Mouse (Mus musculus) CH12.LX (cell line): ENCODE data around the gene Obox8. TPM values are rescaled to one million over a fixed set of nuclear protein-coding genes. Genes with fewer than 3 reads are reported as not detected.

Experiments
- DNase-seq: peaks from one replicate; pipeline ENCODE4 v3.0.0-alpha.2; 2013; ENCODE audit errors: extremely low read depth
- H3K27ac ChIP-seq: 2 replicates; pipeline ENCODE4 v1.5.1; 2012; ENCODE audit warnings: low read depth, mild to moderate bottlenecking, control low read depth, moderate library complexity; ENCODE audit not compliant: insufficient read depth
- H3K27me3 ChIP-seq: replicated peaks from 2 replicates; pipeline ENCODE3; 2012; ENCODE audit warnings: inconsistent platforms
- H3K36me3 ChIP-seq, 2 experiments: replicated peaks in 1 of 2; 2 replicates each; pipeline versions ENCODE3 to v1.6.1; 2012; ENCODE audit warnings: inconsistent platforms in 1 of 2, low read length in 1 of 2, mild to moderate bottlenecking in 1 of 2, mixed read lengths in 1 of 2, moderate library complexity in 1 of 2; ENCODE audit not compliant: control insufficient read depth in 1 of 2, insufficient read depth in 1 of 2
- H3K4me1 ChIP-seq, 2 experiments: 2 replicates each; pipeline ENCODE4 v1.6.1; 2012; ENCODE audit warnings: inconsistent platforms in 1 of 2, moderate library complexity in 1 of 2; ENCODE audit not compliant: insufficient read depth in 2 of 2, control insufficient read depth in 1 of 2
- H3K4me2 ChIP-seq: 2 replicates; pipeline ENCODE4 v1.6.1; 2012; ENCODE audit warnings: low read depth, mild to moderate bottlenecking, control low read depth; ENCODE audit not compliant: poor library complexity, insufficient read depth, severe bottlenecking
- H3K4me3 ChIP-seq, 3 experiments: fragments of 150-350 bp in 1 of 3; sonication (generic) in 1 of 3; replicated peaks in 1 of 3; 2 replicates each; pipeline versions ENCODE3 to v1.5.1; 2011 to 2012; ENCODE audit warnings: low read depth in 2 of 3, low read length in 2 of 3, mild to moderate bottlenecking in 2 of 3, moderate library complexity in 2 of 3, control low read depth in 1 of 3, improper control_type of control experiment in 1 of 3, inconsistent platforms in 1 of 3, mixed read lengths in 1 of 3; ENCODE audit not compliant: poor library complexity in 1 of 3
- H3K79me2 ChIP-seq: replicated peaks from 2 replicates; pipeline ENCODE4 v1.6.1; 2012; ENCODE audit warnings: mild to moderate bottlenecking, moderate library complexity; ENCODE audit not compliant: control insufficient read depth, poor library complexity, insufficient read depth, severe bottlenecking; ENCODE audit errors: extremely low read depth
- H3K9ac ChIP-seq: 2 replicates; pipeline ENCODE4 v1.6.1; 2012; ENCODE audit warnings: low read depth, mild to moderate bottlenecking, control low read depth, moderate library complexity; ENCODE audit not compliant: insufficient read depth
- H3K9me3 ChIP-seq: replicated peaks from 2 replicates; pipeline ENCODE3; 2012; ENCODE audit warnings: low read length, inconsistent platforms, mixed read lengths
- CHD1 ChIP-seq: IDR thresholded peaks from 2 replicates; pipeline ENCODE4 v1.6.1; 2012; ENCODE audit warnings: low read depth, low read length, improper control_type of control experiment, inconsistent platforms
- CTCF ChIP-seq, 2 experiments: IDR thresholded peaks in 1 of 2; conservative IDR thresholded peaks in 1 of 2; 2 replicates each; pipeline ENCODE4 v1.5.1; 2011 to 2012; ENCODE audit warnings: low read depth in 2 of 2, low read length in 2 of 2, improper control_type of control experiment in 1 of 2, inconsistent platforms in 1 of 2, mild to moderate bottlenecking in 1 of 2, moderate library complexity in 1 of 2
- E2F4 ChIP-seq: IDR thresholded peaks from 2 replicates; pipeline ENCODE4 v1.6.1; 2011; ENCODE audit warnings: low read depth, low read length, improper control_type of control experiment; ENCODE audit not compliant: insufficient replicate concordance
- EP300 ChIP-seq: IDR thresholded peaks from 2 replicates; pipeline ENCODE4 v1.6.1; 2011; ENCODE audit warnings: low read length, improper control_type of control experiment
- ETS1 ChIP-seq: conservative IDR thresholded peaks from 2 replicates; pipeline ENCODE4 v1.6.1; 2012; ENCODE audit warnings: low read depth, mild to moderate bottlenecking, inconsistent platforms, low read length, improper control_type of control experiment, moderate library complexity
- IRF4 ChIP-seq: IDR thresholded peaks from 2 replicates; pipeline ENCODE4 v1.6.1; 2014; ENCODE audit warnings: low read depth, mild to moderate bottlenecking, inconsistent platforms, low read length, improper control_type of control experiment
- JUN ChIP-seq: IDR thresholded peaks from 2 replicates; pipeline ENCODE4 v1.6.1; 2011; ENCODE audit warnings: low read depth, mild to moderate bottlenecking, low read length, improper control_type of control experiment, moderate library complexity; ENCODE audit not compliant: insufficient read depth
- JUND ChIP-seq: conservative IDR thresholded peaks from 2 replicates; pipeline ENCODE4 v1.6.1; 2011; ENCODE audit warnings: low read depth, low read length, improper control_type of control experiment
- KAT2A ChIP-seq: IDR thresholded peaks from 2 replicates; pipeline ENCODE4 v1.6.1; 2012; ENCODE audit warnings: low read length, improper control_type of control experiment, inconsistent platforms; ENCODE audit not compliant: insufficient replicate concordance
- MAFK ChIP-seq: IDR thresholded peaks from 2 replicates; pipeline ENCODE4 v1.6.1; 2011; ENCODE audit warnings: low read length, improper control_type of control experiment; ENCODE audit not compliant: insufficient replicate concordance
- MAX ChIP-seq: IDR thresholded peaks from 2 replicates; pipeline ENCODE4 v1.6.1; 2011; ENCODE audit warnings: low read length, improper control_type of control experiment
- MAZ ChIP-seq: IDR thresholded peaks from 2 replicates; pipeline ENCODE4 v1.6.1; 2012; ENCODE audit warnings: low read depth, mild to moderate bottlenecking, inconsistent platforms, low read length, improper control_type of control experiment, moderate library complexity
- MEF2A ChIP-seq: IDR thresholded peaks from 2 replicates; pipeline ENCODE4 v1.6.1; 2014; ENCODE audit warnings: low read depth, mild to moderate bottlenecking, inconsistent platforms, low read length, improper control_type of control experiment, borderline replicate concordance
- MXI1 ChIP-seq: IDR thresholded peaks from 2 replicates; pipeline ENCODE4 v1.6.1; 2011; ENCODE audit warnings: mild to moderate bottlenecking, low read depth, low read length, improper control_type of control experiment
- NELFE ChIP-seq: IDR thresholded peaks from 2 replicates; pipeline ENCODE4 v1.6.1; 2011; ENCODE audit warnings: low read depth, low read length, improper control_type of control experiment
- NRF1 ChIP-seq: IDR thresholded peaks from 2 replicates; pipeline ENCODE4 v1.6.1; 2014; ENCODE audit warnings: low read depth, mild to moderate bottlenecking, inconsistent platforms, low read length, improper control_type of control experiment, moderate library complexity
- RAD21 ChIP-seq: IDR thresholded peaks from 2 replicates; pipeline ENCODE4 v1.6.1; 2011; ENCODE audit warnings: low read depth, mild to moderate bottlenecking, low read length, improper control_type of control experiment, moderate library complexity
- SMC3 ChIP-seq: IDR thresholded peaks from 2 replicates; pipeline ENCODE4 v1.6.1; 2011; ENCODE audit warnings: low read depth, low read length, improper control_type of control experiment
- TBP ChIP-seq: conservative IDR thresholded peaks from 2 replicates; pipeline ENCODE4 v1.6.1; 2011; ENCODE audit warnings: low read depth, low read length, improper control_type of control experiment
- UBTF ChIP-seq: IDR thresholded peaks from 2 replicates; pipeline ENCODE4 v1.6.1; 2012; ENCODE audit warnings: low read depth, mild to moderate bottlenecking, inconsistent platforms, low read length, improper control_type of control experiment, moderate library complexity
- USF1 ChIP-seq: IDR thresholded peaks from 2 replicates; pipeline ENCODE4 v1.6.1; 2014; ENCODE audit warnings: low read depth, mild to moderate bottlenecking, inconsistent platforms, low read length, improper control_type of control experiment
- USF2 ChIP-seq: conservative IDR thresholded peaks from 2 replicates; pipeline ENCODE4 v1.6.1; 2011; ENCODE audit warnings: low read depth, low read length, improper control_type of control experiment
- ZKSCAN1 ChIP-seq: IDR thresholded peaks from 2 replicates; pipeline ENCODE4 v1.6.1; 2012; ENCODE audit warnings: low read depth, inconsistent platforms, low read length, improper control_type of control experiment, borderline replicate concordance
- ZNF384 ChIP-seq: IDR thresholded peaks from 2 replicates; pipeline ENCODE4 v1.6.1; 2012; ENCODE audit warnings: low read depth, low read length, improper control_type of control experiment, inconsistent platforms
- dilution Hi-C: fragments of 300-500 bp; cut with MboI; formaldehyde crosslinking; loops from 2 replicates; pipeline ENCODE4 v1.14.3; 2020; ENCODE audit warnings: low sequenced_read_pairs; ENCODE audit not compliant: extremely low pct_unique_long_range_greater_than_20kb, extremely low pct_ligation_motif_present
- in situ Hi-C: fragments of 300-500 bp; cut with MboI; formaldehyde crosslinking; loops from 3 replicates; pipeline ENCODE4 v1.14.3; 2019; ENCODE audit warnings: low sequenced_read_pairs, low pct_ligation_motif_present, low pct_unique_long_range_greater_than_20kb, mixed read lengths
- polyA plus RNA-seq: library from polyadenylated mRNA; unstranded; fragments of >175 nt; gene quantifications from 2 replicates; pipeline ENCODE4 v1.2.1, GENCODE M21; 2012; ENCODE audit warnings: low read depth; ENCODE audit not compliant: insufficient read length
- total RNA-seq, 2 experiments: library from RNA; depleted of rRNA; stranded (reverse); fragments of 300-350 nt in 1 of 2; fragments of >200 nt in 1 of 2; gene quantifications; 2 replicates each; pipeline ENCODE4 v1.2.3; 2012 to 2014

The Obox8 gene
- total RNA-seq (2012; rRNA removed) (not detected in 2 replicates), total RNA-seq (2014; rRNA removed) (not detected in 2 replicates), polyA plus RNA-seq (not detected in 2 replicates)

DNA sequence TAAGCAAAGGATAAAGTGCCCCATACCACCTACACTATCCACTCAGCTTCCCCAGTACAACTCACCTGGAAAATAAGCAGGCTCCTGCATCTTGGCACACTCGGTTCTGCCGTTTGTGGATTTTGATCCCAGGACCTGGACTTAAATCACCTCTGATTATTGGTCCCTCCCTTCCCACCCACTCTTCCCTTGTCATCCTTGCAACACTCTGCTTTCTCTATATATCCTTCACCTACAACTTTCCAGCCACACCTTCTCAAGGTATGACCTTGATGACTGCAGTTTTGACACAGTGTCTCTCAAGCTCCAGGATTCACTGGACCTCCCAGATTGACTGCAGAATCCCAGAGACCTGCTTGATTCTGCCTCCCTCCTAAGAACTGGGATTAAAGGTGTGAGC lies at the start of gene Obox8:
TSS of gene Obox8 (minus strand) at position 101 of the 400 bp plus-strand sequence.
- no peaks in the 10 kb centered on the region for H3K4me1 ChIP-seq
- H3K27ac ChIP-seq = no peak within 1 kb of the TSS
- no peaks in the 10 kb centered on the region for H3K36me3 ChIP-seq
- in situ Hi-C loops (no loop called here), dilution Hi-C loops (no loop called here)
- no peaks in the 10 kb centered on the region for H3K79me2 ChIP-seq
- no peak within 1 kb of the TSS for H3K9ac ChIP-seq
- H3K27me3 ChIP-seq = no peaks in the 10 kb centered on the region
- DNase-seq = no peak
- no peak within 1 kb of the TSS for H3K4me3 ChIP-seq
- H3K9me3 ChIP-seq = peaks cover 55% of the 10 kb centered on the region
- H3K4me2 ChIP-seq = no peak within 1 kb of the TSS
- TF ChIP-seq E2F4 (no peak), MAZ (no peak), ZNF384 (no peak), MEF2A (no peak), RAD21 (no peak)

DNA sequence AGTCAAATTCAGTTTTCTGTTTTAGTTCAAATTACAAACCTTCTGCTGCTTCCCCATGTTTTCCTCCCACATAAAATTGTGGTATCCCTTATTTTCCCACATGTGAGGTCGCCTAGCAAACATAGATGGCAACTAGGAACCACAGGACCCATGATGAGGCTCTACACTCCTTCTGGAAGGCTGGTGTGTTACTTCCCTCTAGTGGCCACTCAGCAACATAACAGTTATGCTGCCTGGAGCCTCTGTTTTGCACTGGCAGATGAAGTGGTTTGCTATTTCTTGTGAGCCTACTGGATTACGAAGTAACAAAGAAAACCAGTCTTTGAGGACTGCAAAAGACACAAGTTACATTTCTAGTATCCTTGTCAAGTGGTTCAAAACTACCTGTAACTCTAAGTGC lies 16.1 kb downstream of the Obox8 start:
- Histone ChIP-seq H3K4me2 (no peak overlapping the region), H3K4me1 (no peaks in the 10 kb centered on the region), H3K9me3 (peaks cover 25% of the 10 kb centered on the region), H3K79me2 (no peaks in the 10 kb centered on the region), H3K9ac (no peak overlapping the region), H3K4me3 (no peak overlapping the region), H3K27me3 (no peaks in the 10 kb centered on the region), H3K27ac (no peak overlapping the region), H3K36me3 (no peaks in the 10 kb centered on the region)
- in situ Hi-C loops = loop anchor here (25.0 kb wide), 1 partner anchor 1255 kb away; the partner anchor contains the start of gene Mzf1
- dilution Hi-C loops = no loop called here
- TF ChIP-seq UBTF (no peak), MAX (no peak), SMC3 (peak; percentile 43), MXI1 (no peak), TBP (no peak), NELFE (no peak), RAD21 (peak; percentile 58), CTCF (conservative IDR thresholded peaks at IDR 0.05 in 1 of 2, IDR thresholded peaks at IDR 0.05 in 1 of 2; ENCODE audit: low read depth in 2 of 2, low read length in 2 of 2) (peak; percentile 12 to 58; a peak in 3 of 4 replicates), ZKSCAN1 (no peak), JUN (no peak)
- DNase-seq = peak; percentile 0

DNA sequence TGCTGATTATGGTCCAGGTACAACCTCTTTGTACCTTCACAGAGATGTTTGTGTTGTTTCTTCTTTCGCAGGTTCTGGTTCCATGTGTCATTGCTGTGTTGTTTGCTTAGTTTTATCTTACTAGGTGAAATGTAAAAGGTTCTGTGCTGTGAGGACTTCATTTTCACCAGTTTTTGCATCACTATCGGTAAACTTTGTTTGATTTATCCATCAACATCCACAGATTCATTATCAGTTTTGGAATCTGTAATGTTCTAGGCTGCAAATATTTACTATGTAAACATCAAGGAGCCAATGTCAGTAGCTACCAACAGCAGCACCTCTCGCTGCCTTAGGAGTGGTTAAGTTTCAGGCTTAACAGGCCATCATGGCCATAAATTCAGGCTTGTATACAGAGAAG lies 24.7 kb downstream of the Obox8 start:
- peaks cover 24% of the 10 kb centered on the region for H3K9me3 ChIP-seq
- H3K4me2 ChIP-seq = no peak overlapping the region
- H3K4me3 ChIP-seq = no peak overlapping the region
- H3K27me3 ChIP-seq = no peaks in the 10 kb centered on the region
- in situ Hi-C loops = loop anchor here (25.0 kb wide), 1 partner anchor 1246 kb away; the partner anchor contains the start of gene Mzf1
- TF ChIP-seq USF2 (no peak), JUND (no peak), MAFK (no peak), CHD1 (no peak), EP300 (no peak), NRF1 (no peak), USF1 (no peak), KAT2A (no peak), ETS1 (no peak), UBTF (no peak), MAZ (no peak), IRF4 (no peak)
- dilution Hi-C loops = no loop called here
- H3K36me3 ChIP-seq = no peaks in the 10 kb centered on the region
- H3K4me1 ChIP-seq = no peaks in the 10 kb centered on the region
- H3K79me2 ChIP-seq = no peaks in the 10 kb centered on the region
- H3K9ac ChIP-seq = no peak overlapping the region
- no peak for DNase-seq
- no peak overlapping the region for H3K27ac ChIP-seq
